Mouse (Mus musculus): ENCODE data around the gene Pam16. TPM values are rescaled to one million over a fixed set of nuclear protein-coding genes. Genes with fewer than 3 reads are reported as not detected.

Pam16 gene
- 75.8 and 83.1 TPM in 2 replicates for polyA plus RNA-seq (2015; fragmentation: Nextera tagmentation; extraction: Ambion mirVana)

DNA sequence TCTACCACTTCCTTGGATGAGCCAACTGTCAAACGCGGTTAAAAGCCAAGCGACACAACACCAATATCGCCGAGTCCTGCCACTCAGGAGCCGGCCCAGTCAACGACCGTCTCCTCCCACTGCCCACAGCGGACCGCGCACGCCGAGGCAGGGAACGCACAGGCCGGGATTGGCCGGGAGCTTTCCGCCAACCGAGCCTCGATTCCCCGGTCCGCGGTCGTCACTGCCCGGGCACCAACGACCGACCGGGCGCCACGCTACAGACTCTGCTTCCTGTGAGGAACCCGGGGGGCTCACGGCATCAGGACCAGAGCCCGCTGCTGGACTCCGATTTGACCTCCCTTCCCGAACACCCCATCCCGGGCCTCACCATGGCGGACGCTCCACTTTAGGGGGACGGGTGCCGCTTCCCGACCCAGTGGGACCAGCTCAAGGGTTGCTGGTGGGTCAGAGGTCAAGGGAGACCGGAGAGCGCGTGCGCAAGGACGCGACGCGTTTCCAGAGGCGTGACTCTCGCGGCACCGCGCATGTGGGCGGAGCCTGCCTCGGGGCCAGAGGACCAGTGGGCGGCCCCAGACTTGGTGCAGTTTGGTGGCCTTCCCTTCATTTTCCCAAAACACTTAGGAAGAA, at the start of gene Pam16:
Gene Pam16 (minus strand): TSS at position 508 of the 630 bp plus-strand sequence.
- Histone ChIP-seq H3K27me3 (no peaks in the 10 kb centered on the region), H3K36me3 (peaks cover 8% of the 10 kb centered on the region), H3K9me3 (no peaks in the 10 kb centered on the region), H3K4me1 (peaks cover 28% of the 10 kb centered on the region), H3K4me3 (peak within 1 kb of the TSS; percentile 63), H3K27ac (peak within 1 kb of the TSS; percentile 87), H3K9ac (peak within 1 kb of the TSS; percentile 65), H3K4me2 (peak within 1 kb of the TSS; percentile 58)
- WGBS = under 1% methylated on average over 56 of the region's 56 CpGs
- ATAC-seq (ENCODE audit: insufficient number of reproducible peaks, low FRiP score, low TSS enrichment, low read depth) = peak; percentile 76

DNA sequence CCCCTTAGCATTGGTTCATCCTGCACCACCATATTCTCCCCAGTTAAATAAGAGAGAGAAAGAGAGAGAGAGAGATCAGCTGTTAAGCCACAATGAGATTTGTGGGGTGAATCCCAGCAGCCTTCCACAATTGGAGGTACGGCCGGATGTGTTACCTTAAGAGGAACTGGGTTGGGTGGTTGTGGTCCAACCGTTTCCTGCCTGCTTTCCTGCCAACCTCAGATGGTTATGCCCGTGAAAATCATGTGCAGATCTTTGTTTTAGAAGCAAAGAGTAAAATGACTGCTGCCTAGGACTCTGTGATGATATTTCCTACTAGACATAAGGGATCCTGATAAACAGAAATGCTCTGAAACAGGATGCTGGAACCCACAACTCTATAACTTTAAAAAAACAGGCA, 49.3 kb upstream of the Pam16 start:
- ATAC-seq (ENCODE audit: insufficient number of reproducible peaks, low FRiP score, low TSS enrichment, low read depth) = no peak
- 85% methylated on average over 4 of the region's 4 CpGs for WGBS
- Histone ChIP-seq H3K27me3 (no peaks in the 10 kb centered on the region), H3K4me1 (peaks cover 9% of the 10 kb centered on the region), H3K4me2 (no peak overlapping the region), H3K9ac (no peak overlapping the region), H3K36me3 (peaks cover 48% of the 10 kb centered on the region), H3K27ac (no peak overlapping the region), H3K4me3 (no peak overlapping the region), H3K9me3 (no peaks in the 10 kb centered on the region)

DNA sequence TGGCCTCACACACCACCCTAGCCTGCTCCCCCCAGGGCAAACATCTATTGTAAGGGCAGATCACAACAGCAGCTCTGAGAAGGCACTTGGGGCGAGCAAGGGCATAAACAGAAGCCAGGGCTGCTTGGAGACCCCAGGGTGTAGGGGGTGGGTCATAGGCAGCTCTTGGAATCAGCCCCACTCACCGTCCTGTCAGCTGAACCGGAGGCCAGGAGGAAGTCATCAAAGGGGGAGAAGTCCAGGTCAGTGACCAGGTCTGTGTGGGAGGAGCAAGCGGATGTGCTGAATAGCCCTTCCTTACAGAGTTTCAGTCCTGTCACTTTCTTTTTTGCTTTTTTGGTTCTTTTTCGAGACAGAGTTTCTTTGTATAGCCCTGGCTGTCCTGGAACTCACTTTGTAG, 45.5 kb upstream of the Pam16 start:
- no peak overlapping the region for H3K27ac ChIP-seq

DNA sequence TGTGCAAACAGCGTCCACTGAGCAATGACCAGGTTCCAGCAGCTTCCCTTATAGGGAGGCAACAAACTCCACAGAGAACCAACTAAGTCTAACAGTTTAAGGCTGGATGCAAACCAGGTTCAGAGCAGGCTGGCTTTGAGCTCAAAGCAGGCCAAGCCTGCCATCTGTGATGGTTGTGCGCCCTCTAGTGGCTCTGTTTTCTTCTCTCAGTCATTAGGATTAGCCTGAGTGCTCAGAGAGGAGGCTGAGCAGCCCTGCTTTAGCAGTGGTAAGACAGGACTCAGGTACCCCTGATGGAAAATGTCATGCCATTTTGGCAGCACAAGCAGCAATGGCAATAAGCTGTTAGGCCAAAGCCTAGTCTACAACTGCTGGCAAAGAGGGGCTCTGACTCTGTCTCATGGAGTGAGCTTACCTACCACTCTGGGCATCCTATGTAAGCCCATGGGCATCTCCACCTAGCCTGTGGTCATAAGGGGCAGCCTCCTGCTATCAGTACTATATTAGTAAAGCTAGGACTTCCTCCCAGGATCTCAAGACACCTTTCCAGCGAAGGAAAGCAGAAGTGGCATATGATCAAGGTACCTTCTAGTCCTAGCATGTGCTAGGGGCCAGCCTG, 42.5 kb upstream of the Pam16 start:
- ATAC-seq (ENCODE audit: insufficient number of reproducible peaks, low FRiP score, low TSS enrichment, low read depth) = peak; percentile 64; the same call in 1 of the 2 replicates
- 27% methylated on average over 3 of the region's 3 CpGs for WGBS
- Histone ChIP-seq H3K9ac (no peak overlapping the region), H3K27me3 (no peaks in the 10 kb centered on the region), H3K4me2 (no peak overlapping the region), H3K36me3 (peaks cover 44% of the 10 kb centered on the region), H3K4me3 (no peak overlapping the region), H3K4me1 (peaks cover 5% of the 10 kb centered on the region), H3K27ac (peak overlapping the region; percentile 35), H3K9me3 (no peaks in the 10 kb centered on the region)

More for the DNA sequence above, 45.5 kb upstream of the Pam16 start:
- Histone ChIP-seq H3K4me1 (peaks cover 5% of the 10 kb centered on the region), H3K36me3 (peaks cover 50% of the 10 kb centered on the region), H3K4me3 (no peak overlapping the region), H3K9ac (no peak overlapping the region), H3K9me3 (no peaks in the 10 kb centered on the region), H3K27me3 (no peaks in the 10 kb centered on the region), H3K4me2 (no peak overlapping the region)
- ATAC-seq (ENCODE audit: insufficient number of reproducible peaks, low FRiP score, low TSS enrichment, low read depth) = no peak
- 75% methylated on average over 5 of the region's 5 CpGs for WGBS

DNA sequence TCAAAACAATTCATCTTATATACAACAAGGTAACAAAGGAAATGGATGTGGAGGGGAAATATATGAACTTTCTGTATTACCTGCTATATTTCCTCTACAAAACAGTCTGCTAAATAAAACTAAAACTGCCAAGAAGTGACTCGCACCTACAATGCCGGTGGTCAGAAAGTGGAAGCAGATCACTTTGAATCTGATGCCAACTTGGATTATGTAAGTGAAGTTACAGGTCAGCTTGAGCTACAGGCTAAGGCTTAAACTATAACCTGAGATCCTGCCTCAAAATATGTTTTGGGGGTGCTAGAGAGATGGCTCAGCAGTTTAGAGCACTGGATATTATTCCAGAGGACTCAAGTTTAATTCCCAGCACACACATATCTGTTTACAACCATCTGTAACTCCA, 40.9 kb upstream of the Pam16 start:
- Histone ChIP-seq H3K27me3 (no peaks in the 10 kb centered on the region), H3K4me3 (no peak overlapping the region), H3K36me3 (peaks cover 50% of the 10 kb centered on the region), H3K9ac (no peak overlapping the region), H3K9me3 (no peaks in the 10 kb centered on the region), H3K4me1 (peaks cover 9% of the 10 kb centered on the region), H3K27ac (no peak overlapping the region), H3K4me2 (no peak overlapping the region)
- WGBS = 82% methylated on average over 2 of the region's 2 CpGs
- no peak for ATAC-seq (ENCODE audit: insufficient number of reproducible peaks, low FRiP score, low TSS enrichment, low read depth)

DNA sequence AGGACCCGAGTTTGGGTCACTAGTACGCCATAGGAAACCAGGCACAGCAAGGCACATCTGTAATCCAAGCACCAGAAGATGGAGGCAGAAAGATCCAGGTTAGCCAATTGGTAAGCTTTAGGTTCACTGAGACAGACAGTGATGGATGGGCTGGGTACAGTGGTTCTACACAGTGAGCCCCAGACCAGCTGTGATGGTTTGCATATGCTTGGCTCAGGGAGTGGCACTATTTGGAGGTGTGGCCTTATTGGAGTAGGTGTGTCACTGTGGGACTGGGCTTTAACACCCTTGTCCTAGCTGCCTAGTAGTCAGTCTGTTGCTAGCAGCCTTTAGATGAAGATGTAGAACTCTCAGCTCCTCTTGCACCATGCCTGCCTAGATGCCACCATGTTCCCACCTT, 39.0 kb upstream of the Pam16 start:
- peaks cover 37% of the 10 kb centered on the region for H3K36me3 ChIP-seq
- H3K9me3 ChIP-seq = no peaks in the 10 kb centered on the region
- H3K9ac ChIP-seq = no peak overlapping the region
- H3K27ac ChIP-seq = no peak overlapping the region
- no peak overlapping the region for H3K4me2 ChIP-seq
- no peaks in the 10 kb centered on the region for H3K27me3 ChIP-seq
- no peak for ATAC-seq (ENCODE audit: insufficient number of reproducible peaks, low FRiP score, low TSS enrichment, low read depth)
- H3K4me3 ChIP-seq = no peak overlapping the region
- H3K4me1 ChIP-seq = peaks cover 18% of the 10 kb centered on the region
- WGBS = 84% methylated on average over 2 of the region's 2 CpGs

DNA sequence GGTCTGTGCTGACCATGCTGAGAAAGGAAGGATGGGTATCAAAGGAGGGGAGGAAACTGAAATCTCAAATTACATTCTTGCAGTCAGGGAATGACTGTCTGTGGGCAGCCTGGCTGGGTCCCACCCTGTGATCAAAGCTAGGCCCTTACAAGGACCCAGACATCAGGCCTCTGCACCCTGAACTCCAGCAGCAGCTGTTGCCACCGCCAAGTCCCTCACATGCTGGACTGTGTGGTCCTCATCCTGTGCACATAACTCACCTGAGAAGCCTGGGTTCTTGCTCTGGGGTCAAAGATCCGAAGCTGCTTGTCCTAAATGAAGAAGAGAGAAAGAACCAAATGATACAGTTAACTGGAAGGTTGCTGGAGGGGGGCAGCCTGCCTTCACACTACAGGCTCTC, 36.8 kb upstream of the Pam16 start:
- peaks cover 34% of the 10 kb centered on the region for H3K4me1 ChIP-seq
- H3K9me3 ChIP-seq = no peaks in the 10 kb centered on the region
- H3K4me2 ChIP-seq = no peak overlapping the region
- no peak overlapping the region for H3K4me3 ChIP-seq
- H3K27me3 ChIP-seq = no peaks in the 10 kb centered on the region
- peaks cover 27% of the 10 kb centered on the region for H3K36me3 ChIP-seq
- ATAC-seq (ENCODE audit: insufficient number of reproducible peaks, low FRiP score, low TSS enrichment, low read depth) = no peak
- H3K27ac ChIP-seq = no peak overlapping the region
- WGBS = 67% methylated on average over 2 of the region's 2 CpGs
- H3K9ac ChIP-seq = no peak overlapping the region

DNA sequence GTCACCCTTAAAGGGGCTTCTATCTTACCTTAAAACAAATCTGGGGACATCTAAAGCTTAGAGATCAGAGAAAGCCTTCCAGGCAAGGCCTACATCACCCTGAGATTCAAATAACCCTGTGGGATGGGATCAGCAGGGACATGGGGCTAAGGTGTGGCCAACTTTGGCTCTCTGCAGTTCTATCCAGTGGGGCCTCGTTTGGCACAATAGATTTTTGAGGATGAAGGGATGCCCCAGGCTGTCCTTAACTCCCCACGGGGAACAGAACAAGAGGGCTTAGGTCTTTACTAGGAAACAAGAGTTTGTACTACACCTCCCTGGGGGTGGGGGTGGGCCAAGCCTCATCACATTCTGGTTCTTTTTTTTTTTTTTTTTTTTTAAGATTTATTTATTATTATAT, 34.5 kb upstream of the Pam16 start:
- H3K27ac ChIP-seq = peak overlapping the region; percentile 91
- H3K36me3 ChIP-seq = peaks cover 26% of the 10 kb centered on the region
- peak overlapping the region; percentile 34 for H3K4me2 ChIP-seq
- peaks cover 55% of the 10 kb centered on the region for H3K4me1 ChIP-seq
- 11% methylated on average over 2 of the region's 2 CpGs for WGBS
- no peaks in the 10 kb centered on the region for H3K27me3 ChIP-seq
- no peaks in the 10 kb centered on the region for H3K9me3 ChIP-seq
- no peak overlapping the region; the same call in 1 of the 2 replicates for H3K9ac ChIP-seq
- peak overlapping the region; percentile 4; the same call in 1 of the 2 replicates for H3K4me3 ChIP-seq
- no peak for ATAC-seq (ENCODE audit: insufficient number of reproducible peaks, low FRiP score, low TSS enrichment, low read depth)

DNA sequence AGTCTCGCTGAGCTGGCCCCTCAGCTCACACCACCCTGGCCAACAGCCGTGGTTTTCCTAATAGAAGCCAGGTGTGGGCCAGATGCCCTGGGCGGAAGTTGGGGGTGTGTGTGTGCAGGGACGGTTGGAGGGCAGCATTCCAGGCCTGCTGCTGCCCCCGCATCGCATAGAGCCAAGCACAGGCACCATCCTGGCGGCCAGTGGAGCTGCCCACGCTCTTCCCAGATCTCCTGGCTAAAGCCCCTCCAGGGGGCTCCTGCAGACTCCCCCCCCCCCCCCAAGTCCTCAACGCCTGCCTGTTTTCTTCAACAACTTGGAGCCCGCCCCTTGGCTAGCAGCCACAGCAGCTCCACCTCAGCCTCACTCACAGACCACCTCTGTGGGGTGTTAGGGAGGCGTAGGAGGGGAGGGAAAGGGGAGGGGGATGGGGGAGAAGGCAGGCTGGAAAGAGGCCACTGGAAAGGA, 34.0 kb upstream of the Pam16 start:
- Histone ChIP-seq H3K4me3 (no peak overlapping the region; the same call in 1 of the 2 replicates), H3K27me3 (no peaks in the 10 kb centered on the region), H3K4me2 (peak overlapping the region; percentile 34), H3K9ac (no peak overlapping the region; the same call in 1 of the 2 replicates), H3K4me1 (peaks cover 60% of the 10 kb centered on the region), H3K27ac (peak overlapping the region; percentile 91), H3K9me3 (no peaks in the 10 kb centered on the region), H3K36me3 (peaks cover 28% of the 10 kb centered on the region)
- ATAC-seq (ENCODE audit: insufficient number of reproducible peaks, low FRiP score, low TSS enrichment, low read depth) = peak; percentile 91
- WGBS = 18% methylated on average over 11 of the region's 11 CpGs

DNA sequence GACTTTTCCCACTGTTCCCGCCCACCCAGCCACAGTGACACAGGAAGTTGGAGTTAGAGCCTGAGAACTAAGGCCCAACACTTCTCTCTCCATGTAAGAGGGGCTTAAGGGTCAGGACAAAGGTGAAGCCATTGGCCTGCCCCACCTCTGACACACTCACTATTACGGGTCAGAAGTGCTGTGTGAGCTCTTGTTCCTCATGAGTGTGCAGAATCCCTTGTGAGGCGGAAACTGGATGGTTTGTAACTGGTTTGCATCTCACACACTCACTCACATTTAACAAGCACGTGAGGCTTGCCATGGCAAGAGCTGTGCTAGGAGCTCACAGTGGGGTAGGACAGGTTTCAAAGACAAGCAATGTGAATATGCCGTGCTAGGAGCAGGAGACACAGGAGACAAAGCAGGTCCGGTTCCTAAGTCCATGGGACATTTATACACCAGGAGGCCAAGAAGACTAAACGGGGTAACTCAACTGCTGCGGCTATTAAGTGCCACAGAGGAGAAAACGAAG, 31.8 kb upstream of the Pam16 start:
- Histone ChIP-seq H3K9ac (no peak overlapping the region), H3K4me1 (peaks cover 81% of the 10 kb centered on the region), H3K27me3 (no peaks in the 10 kb centered on the region), H3K4me3 (no peak overlapping the region), H3K9me3 (no peaks in the 10 kb centered on the region), H3K4me2 (no peak overlapping the region), H3K27ac (peak overlapping the region; percentile 91), H3K36me3 (peaks cover 36% of the 10 kb centered on the region)
- no peak for ATAC-seq (ENCODE audit: insufficient number of reproducible peaks, low FRiP score, low TSS enrichment, low read depth)
- WGBS = 46% methylated on average over 9 of the region's 9 CpGs

DNA sequence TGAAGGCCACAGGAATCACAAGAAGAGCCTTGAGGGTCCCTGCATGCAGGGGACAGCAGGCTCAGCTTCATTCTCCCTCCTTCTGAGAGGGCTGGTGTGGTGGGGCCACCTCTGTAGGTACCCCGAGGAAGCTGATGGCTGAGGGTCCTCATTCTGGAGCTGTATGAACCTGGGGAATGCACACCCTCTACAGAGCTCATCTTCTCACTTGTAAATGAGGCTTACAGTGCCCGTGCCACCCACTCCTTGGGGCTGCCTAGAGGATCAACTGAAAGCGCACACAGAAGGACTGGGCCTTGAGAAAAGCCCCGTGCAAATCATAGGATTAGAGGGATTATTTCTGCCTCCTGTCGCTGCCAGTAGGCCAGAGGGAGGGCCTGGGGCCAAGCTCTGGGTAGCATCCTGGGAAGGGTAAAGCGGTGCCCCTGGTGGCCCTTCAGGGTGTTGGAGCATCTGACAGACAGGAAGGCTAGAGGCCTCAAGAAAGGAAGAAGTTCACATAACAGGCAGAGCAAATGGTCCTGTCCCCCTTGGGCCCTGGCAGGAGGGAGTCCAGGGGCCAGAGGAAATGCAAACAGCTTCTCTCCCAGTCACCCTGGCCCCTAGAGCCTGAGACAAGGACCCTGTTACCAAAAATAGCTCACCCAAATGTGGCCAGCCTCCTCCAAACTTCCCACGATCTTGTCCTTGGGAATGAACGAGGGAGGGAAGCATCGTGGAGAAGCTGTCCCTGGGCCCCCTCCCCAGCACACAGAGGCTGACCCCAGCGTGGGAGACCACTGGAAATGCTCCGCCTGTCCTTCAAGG, 31.2 kb upstream of the Pam16 start:
- H3K4me2 ChIP-seq = no peak overlapping the region
- peak overlapping the region; percentile 91 for H3K27ac ChIP-seq
- no peaks in the 10 kb centered on the region for H3K27me3 ChIP-seq
- no peaks in the 10 kb centered on the region for H3K9me3 ChIP-seq
- H3K36me3 ChIP-seq = peaks cover 34% of the 10 kb centered on the region; the same call in 1 of the 2 replicates
- 36% methylated on average over 11 of the region's 11 CpGs for WGBS
- peaks cover 85% of the 10 kb centered on the region for H3K4me1 ChIP-seq
- no peak overlapping the region for H3K4me3 ChIP-seq
- no peak for ATAC-seq (ENCODE audit: insufficient number of reproducible peaks, low FRiP score, low TSS enrichment, low read depth)
- no peak overlapping the region for H3K9ac ChIP-seq

Data from limb, embryonic 15.5 days (tissue).